Mouse (Mus musculus) spleen, adult 2 months (tissue): Measurements from ENCODE around the gene Nfyb.

Experiments
- CTCF ChIP-seq: fragments of 200-500 bp; IDR thresholded peaks from 2 replicates; pipeline ENCODE4 v1.5.1; 2011; ENCODE audit warnings: mild to moderate bottlenecking, inconsistent platforms; ENCODE audit not compliant: insufficient read depth, insufficient read length, insufficient replicate concordance; ENCODE audit errors: extremely low read depth
- POLR2A ChIP-seq: fragments of 200-500 bp; IDR thresholded peaks from 2 replicates; pipeline ENCODE4 v1.6.1; 2011; ENCODE audit warnings: low read depth, low read length, inconsistent platforms

- TF ChIP-seq CTCF: no peak
- TF ChIP-seq POLR2A: no peak
Observed at GRCm38 (mm10) chr10:82771595-82772170, 7.7 kb upstream of the Nfyb start.
